Mouse (Mus musculus): Measurements from ENCODE around the gene Tnp1.
A peak's percentile ranks its signal among the peaks of the same experiment; 100 is the strongest.

Gene Tnp1

DNA sequence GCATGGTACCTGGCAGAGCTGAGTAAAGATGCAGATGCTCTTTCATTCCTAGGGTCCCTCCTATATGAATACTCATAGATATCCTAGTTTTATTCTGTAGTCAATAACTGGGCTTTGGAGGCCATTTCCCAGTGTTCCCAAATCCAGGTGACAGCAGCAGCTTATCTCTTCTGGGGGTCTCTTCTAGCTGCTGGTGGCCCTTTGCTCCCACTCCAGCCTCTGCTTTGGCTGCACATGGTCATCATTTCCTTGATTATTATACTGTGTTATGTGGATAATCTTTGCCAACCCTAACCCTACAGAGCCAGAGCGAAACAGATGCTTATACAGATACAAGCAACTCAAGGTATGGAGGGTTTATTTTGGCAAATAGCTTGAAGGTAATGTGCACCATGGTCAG lies 8.9 kb downstream of the Tnp1 start:
- DNase-seq (ENCODE audit: low spot score in 2 of 2): no peak

DNA sequence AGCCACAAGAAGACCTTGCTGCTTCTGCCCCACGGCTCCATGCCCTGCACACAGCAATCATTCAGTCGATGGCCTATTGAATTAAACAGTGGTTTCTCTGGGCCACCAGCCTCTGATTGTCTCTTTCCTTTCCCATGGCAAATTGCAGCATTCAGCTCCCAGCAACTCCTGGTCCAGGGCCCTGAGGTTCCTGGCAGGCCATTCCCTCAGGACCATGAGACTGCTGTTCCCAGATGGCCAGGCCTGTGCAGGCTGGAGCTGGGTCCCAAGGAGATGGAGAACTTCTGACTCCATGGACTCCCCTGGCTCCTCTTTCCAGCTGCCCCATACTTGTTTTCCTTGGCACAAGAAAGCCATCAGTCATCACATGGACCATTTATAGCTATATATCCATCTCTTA lies 10.8 kb downstream of the Tnp1 start:
- DNase-seq (ENCODE audit: low spot score in 2 of 2): peak; percentile 2 to 4

GRCm38 (mm10) chr1:73002637-73003036 lies 13.1 kb downstream of the Tnp1 start:
- DNase-seq (ENCODE audit: low spot score in 2 of 2): no peak

DNA sequence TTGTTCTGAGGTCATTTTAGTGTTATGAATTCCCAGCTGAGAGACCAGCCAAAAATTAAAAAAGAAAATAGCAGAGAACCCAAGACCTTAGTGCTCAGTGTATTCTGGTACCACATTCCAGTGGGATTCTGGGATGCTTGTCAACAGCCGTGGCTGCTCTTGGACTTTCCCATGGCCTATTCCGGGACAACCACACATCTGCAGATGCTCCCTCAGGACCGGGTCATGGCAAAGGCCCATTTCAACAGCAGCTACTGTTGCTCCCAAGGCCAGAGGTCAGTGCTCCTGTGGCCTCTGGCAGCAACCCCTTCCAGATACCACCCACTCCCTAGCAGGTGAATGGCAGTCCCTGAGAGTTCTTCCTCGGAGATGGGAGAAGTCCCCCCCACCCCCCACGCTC lies 13.7 kb downstream of the Tnp1 start:
- DNase-seq (ENCODE audit: low spot score in 2 of 2): no peak

GRCm38 (mm10) chr1:72994751-72995528 lies 20.8 kb downstream of the Tnp1 start:
- DNase-seq (ENCODE audit: low spot score in 2 of 2): no peak

DNA sequence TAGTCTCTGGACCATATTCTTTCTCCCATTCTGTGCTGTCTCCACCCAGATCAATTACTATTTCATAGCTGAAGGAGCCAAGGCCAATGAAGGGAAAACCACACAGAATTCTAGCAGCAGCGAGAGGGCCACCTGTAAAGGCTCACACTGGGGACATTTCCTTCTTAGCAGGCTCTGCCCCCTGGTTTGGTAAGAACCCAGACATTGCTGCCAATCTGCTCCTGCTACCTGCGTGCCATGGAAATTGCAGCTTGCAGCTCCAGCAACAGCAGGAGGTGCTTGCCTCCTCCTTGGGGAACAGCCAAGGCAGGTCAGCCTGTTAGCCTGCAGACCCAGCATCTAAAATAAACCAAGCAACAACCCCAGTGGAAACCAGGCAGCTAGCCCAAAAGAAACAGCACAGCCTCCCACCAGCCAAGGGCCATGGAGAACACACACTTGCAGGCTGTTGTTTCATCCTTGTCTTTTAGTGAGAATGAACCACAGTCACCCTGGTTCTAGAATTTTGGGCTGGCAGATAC lies 22.7 kb downstream of the Tnp1 start:
- peak; percentile 6 to 9 for DNase-seq (ENCODE audit: low spot score in 2 of 2)

DNA sequence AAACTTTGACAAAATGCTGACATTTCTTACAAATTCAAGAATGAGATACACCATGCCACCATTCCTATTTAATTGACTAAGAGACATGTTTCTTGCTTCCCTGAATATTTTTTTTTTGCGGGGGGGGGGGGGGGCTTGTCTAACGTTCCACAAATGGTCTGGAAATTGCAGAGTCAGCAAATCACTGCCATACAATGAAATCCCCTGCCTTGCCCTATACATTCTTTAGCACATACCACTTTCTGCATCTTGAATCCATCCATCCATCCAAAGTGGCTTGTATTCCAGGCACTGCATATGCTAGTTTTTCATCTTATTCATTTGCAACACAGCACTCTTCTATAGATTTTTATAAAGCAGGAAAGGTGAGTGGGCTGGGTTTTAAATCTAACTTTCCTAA lies 23.5 kb downstream of the Tnp1 start:
- no peak for DNase-seq (ENCODE audit: low spot score in 2 of 2)

DNA sequence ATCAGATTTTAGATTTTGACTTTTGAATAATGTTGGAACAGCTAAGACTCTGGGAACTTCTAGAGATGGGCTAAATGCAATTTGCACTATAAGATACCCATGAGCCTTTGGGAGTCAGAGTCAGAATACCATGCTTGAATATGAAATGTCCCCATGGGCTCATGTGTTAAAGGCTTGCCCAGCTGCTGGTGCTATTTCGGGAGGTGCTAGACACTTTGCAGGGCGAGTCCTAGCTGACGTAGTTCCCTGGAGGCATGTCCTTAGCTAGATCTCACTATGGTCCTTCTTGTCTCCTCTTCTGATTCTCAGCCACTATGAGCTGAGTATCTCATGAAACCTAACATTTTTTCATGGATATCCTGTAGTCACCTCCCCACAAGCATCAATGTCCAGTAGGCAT lies 26.8 kb downstream of the Tnp1 start:
- no peak for DNase-seq (ENCODE audit: low spot score in 2 of 2)

- no peak for DNase-seq (ENCODE audit: low spot score in 2 of 2)
Measured at GRCm38 (mm10) chr1:72986715-72987114, 29.0 kb downstream of the Tnp1 start.

- DNase-seq (ENCODE audit: low spot score in 2 of 2): no peak
Measured at GRCm38 (mm10) chr1:72978956-72979355, 36.8 kb downstream of the Tnp1 start.

- no peak for DNase-seq (ENCODE audit: low spot score in 2 of 2)
Measured at GRCm38 (mm10) chr1:72974226-72974625, 41.5 kb downstream of the Tnp1 start.

DNA sequence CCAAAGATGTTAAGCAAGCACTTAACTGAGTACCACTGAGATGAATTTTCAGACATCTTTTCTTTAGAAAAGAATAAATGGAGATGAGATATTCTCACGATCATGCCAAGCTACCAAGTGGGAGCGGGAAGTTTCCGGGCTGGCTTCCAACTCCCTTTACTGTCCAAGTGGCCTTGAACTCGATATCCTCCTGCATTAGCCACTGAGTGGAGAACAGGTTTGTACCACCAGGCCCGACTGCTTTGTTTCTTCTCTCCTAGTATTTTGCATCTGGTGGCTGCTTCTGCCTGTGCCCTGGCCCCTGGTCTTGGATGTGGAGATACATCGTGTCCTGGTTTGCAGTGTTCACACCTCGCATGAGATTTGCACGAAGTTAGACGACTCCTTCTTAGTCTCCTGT lies 45.2 kb downstream of the Tnp1 start:
- no peak for DNase-seq (ENCODE audit: low spot score in 2 of 2)

DNA sequence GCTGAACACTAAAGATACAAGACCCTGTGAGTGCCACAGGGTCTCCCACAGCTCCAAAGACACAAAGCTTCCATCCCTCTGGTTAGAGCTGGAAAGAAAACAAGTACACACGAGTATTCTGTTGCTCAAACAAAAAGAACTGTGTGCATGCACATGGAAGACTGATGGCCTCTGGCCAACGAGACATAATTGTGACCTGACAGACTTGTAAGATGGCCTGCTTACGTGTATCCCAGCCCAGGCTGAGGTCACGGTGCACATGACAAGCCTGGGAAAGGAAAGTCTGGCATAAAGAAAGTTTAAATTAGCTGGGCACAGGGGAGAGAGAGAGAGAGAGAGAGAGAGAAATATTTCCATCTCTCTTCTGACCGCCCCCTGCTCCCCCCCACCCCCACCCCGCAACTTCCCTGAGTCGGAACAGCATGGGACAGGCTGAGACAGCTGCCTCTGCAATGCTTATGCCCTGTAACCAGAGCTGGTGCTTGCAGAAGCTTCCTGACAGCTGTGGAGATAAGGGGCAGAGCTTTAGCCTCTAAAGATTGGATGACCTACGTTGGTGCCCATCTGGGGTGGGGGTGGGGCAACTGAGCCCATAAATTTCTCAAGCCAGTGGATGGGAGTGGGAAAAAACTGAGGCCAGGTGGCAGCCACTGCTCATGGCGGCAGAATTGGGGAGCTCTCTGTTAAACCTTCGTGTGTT lies 46.4 kb downstream of the Tnp1 start:
- no peak for DNase-seq (ENCODE audit: low spot score in 2 of 2)

GRCm38 (mm10) chr1:72966423-72966822 lies 49.3 kb downstream of the Tnp1 start:
- DNase-seq (ENCODE audit: low spot score in 2 of 2): peak; percentile 45 to 54

Data from right cerebral cortex, postnatal 36 days (tissue).